In the genomic region with DNA sequence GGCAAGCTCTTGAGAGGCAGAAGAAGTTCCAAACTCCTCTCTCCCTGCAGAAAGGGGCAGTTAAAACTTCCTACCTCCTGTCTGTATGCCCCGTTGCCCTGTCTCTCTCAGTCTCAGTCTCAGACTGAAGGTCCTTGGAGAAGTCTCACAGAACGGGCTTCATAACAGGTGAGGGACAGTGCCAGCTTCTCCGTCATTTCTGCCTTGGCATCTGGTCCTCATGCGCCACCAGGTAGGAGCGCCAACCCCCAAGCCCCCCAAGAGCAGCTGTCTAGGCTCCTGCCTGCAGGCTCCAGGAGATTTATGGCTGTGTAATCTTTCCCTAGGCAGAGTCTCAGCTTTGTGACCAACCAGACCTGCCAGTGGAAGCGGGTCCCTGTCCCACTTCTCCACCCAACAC, we compare ENCODE assay signal across 14 mouse cellular contexts. TPM values are rescaled to one million over a fixed set of nuclear protein-coding genes. Genes with fewer than 3 reads are reported as not detected.
DNase-seq lines count a peak whose midpoint lies in the region; ATAC-seq lines count a peak whose summit lies in the region.
"Had no signal": no experiment of that assay in that cellular context is flagged by ENCODE, and none has a peak within 500 bp of the region (broad histone marks: within the 10 kb centered on the region; RNA-seq: fewer than 3 reads in every experiment).

No protein-coding gene starts in this region.

- H3K4me3 ChIP-seq in heart, embryonic 16.5 days (ENCODE audit: low read length): no peak overlapping the region
- H3K4me3 ChIP-seq in lung, embryonic 15.5 days: no peak overlapping the region
- no peak overlapping the region for H3K4me3 ChIP-seq in limb, embryonic 10.5 days
- no peak overlapping the region for H3K4me3 ChIP-seq in stomach, embryonic 15.5 days (replicated peaks)
- H3K4me3 ChIP-seq: embryonic facial prominence, embryonic 10.5 days; limb, embryonic 13.5 days had no signal

- 89% methylated on average over 6 of the region's 6 CpGs for WGBS in heart, embryonic 16.5 days
- WGBS in lung, embryonic 15.5 days: 89% methylated on average over 6 of the region's 6 CpGs
- 74% methylated on average over 6 of the region's 6 CpGs for WGBS in limb, embryonic 10.5 days
- WGBS in stomach, embryonic 15.5 days: 82% methylated on average over 6 of the region's 6 CpGs

- no peak for DNase-seq in heart, adult 9 months (ENCODE audit: low spot score in 2 of 2)
- no peak for DNase-seq in lung, postnatal 36 days
- DNase-seq in limb, embryonic 10.5 days (ENCODE audit: low spot score): no peak
- DNase-seq in spleen, postnatal 14 days (ENCODE audit: low spot score in 2 of 2): no peak
- DNase-seq: adrenal gland, postnatal 36 days; cerebellum, postnatal 14 days had no signal

- H3K9me3 ChIP-seq in heart, embryonic 16.5 days (replicated peaks; ENCODE audit: control insufficient read depth, low read length): no peaks in the 10 kb centered on the region
- no peaks in the 10 kb centered on the region for H3K9me3 ChIP-seq in lung, embryonic 15.5 days
- no peaks in the 10 kb centered on the region for H3K9me3 ChIP-seq in limb, embryonic 10.5 days (replicated peaks)
- no peaks in the 10 kb centered on the region for H3K9me3 ChIP-seq in stomach, embryonic 15.5 days
- H3K9me3 ChIP-seq: embryonic facial prominence, embryonic 10.5 days; limb, embryonic 13.5 days had no signal

- H3K27ac ChIP-seq in heart, embryonic 16.5 days (ENCODE audit: low read length): peak overlapping the region; percentile 58
- peak overlapping the region; percentile 89 for H3K27ac ChIP-seq in lung, embryonic 15.5 days
- peak overlapping the region; percentile 33; the same call in 1 of the 2 replicates for H3K27ac ChIP-seq in limb, embryonic 10.5 days
- peak overlapping the region; percentile 94 for H3K27ac ChIP-seq in stomach, embryonic 15.5 days
- H3K27ac ChIP-seq: embryonic facial prominence, embryonic 10.5 days; limb, embryonic 13.5 days had no signal

- H3K36me3 ChIP-seq in heart, embryonic 16.5 days (ENCODE audit: control insufficient read depth, insufficient read depth): no peaks in the 10 kb centered on the region
- H3K36me3 ChIP-seq in lung, embryonic 15.5 days: no peaks in the 10 kb centered on the region
- no peaks in the 10 kb centered on the region for H3K36me3 ChIP-seq in limb, embryonic 10.5 days
- no peaks in the 10 kb centered on the region for H3K36me3 ChIP-seq in stomach, embryonic 15.5 days
- H3K36me3 ChIP-seq: embryonic facial prominence, embryonic 10.5 days; limb, embryonic 13.5 days had no signal

- peak overlapping the region; percentile 27; the same call in 1 of the 2 replicates for H3K9ac ChIP-seq in heart, embryonic 16.5 days (ENCODE audit: low read length)
- H3K9ac ChIP-seq in lung, embryonic 15.5 days: no peak overlapping the region
- H3K9ac ChIP-seq in stomach, embryonic 15.5 days: no peak overlapping the region
- H3K9ac ChIP-seq: limb, embryonic 13.5 days had no signal

- no peak overlapping the region for H3K4me2 ChIP-seq in heart, embryonic 16.5 days (ENCODE audit: low read depth, low read length)
- H3K4me2 ChIP-seq in lung, embryonic 15.5 days: no peak overlapping the region
- H3K4me2 ChIP-seq in stomach, embryonic 15.5 days: no peak overlapping the region
- H3K4me2 ChIP-seq: limb, embryonic 13.5 days had no signal

- ATAC-seq in heart, embryonic 16.5 days (replicated peaks; ENCODE audit: extremely low read depth, insufficient read depth, low FRiP score): no peak
- ATAC-seq in lung, embryonic 15.5 days (ENCODE audit: borderline replicate concordance, extremely low read depth, low FRiP score, low TSS enrichment): no peak
- ATAC-seq in stomach, embryonic 15.5 days (ENCODE audit: insufficient read depth, low FRiP score, low read depth): no peak
- ATAC-seq: hindbrain, embryonic 16.5 days; midbrain, embryonic 16.5 days had no signal

- H3K27me3 ChIP-seq in heart, embryonic 16.5 days (ENCODE audit: control insufficient read depth, insufficient read depth, low read length): no peaks in the 10 kb centered on the region
- no peaks in the 10 kb centered on the region for H3K27me3 ChIP-seq in lung, embryonic 15.5 days
- H3K27me3 ChIP-seq in limb, embryonic 10.5 days (ENCODE audit: low read depth, poor library complexity, severe bottlenecking): peaks cover 47% of the 10 kb centered on the region; the same call in 1 of the 2 replicates
- H3K27me3 ChIP-seq in stomach, embryonic 15.5 days (replicated peaks): no peaks in the 10 kb centered on the region

- peaks cover 63% of the 10 kb centered on the region for H3K4me1 ChIP-seq in heart, embryonic 16.5 days (ENCODE audit: control insufficient read depth, insufficient read depth, low read length)
- peaks cover 72% of the 10 kb centered on the region for H3K4me1 ChIP-seq in lung, embryonic 15.5 days
- peaks cover 63% of the 10 kb centered on the region for H3K4me1 ChIP-seq in limb, embryonic 10.5 days
- H3K4me1 ChIP-seq in stomach, embryonic 15.5 days: peaks cover 65% of the 10 kb centered on the region

RNA-seq across cellular contexts. Expression of a gene that starts 58.8 kb away (rescaled TPM):
- 0.17 TPM in 1 of 2 replicates, not detected in the other for polyA plus RNA-seq in heart, embryonic 16.5 days (2015; fragmentation: Nextera tagmentation; extraction: Ambion mirVana)
- 0.16 TPM in 1 of 2 replicates, not detected in the other for polyA plus RNA-seq in lung, embryonic 15.5 days (2015; fragmentation: Nextera tagmentation; extraction: Ambion mirVana)
- not detected in 2 replicates for polyA plus RNA-seq in limb, embryonic 10.5 days (2016; fragmentation: Nextera tagmentation; extraction: Ambion mirVana)
- polyA plus RNA-seq in stomach, embryonic 15.5 days (2015; fragmentation: Nextera tagmentation; extraction: Ambion mirVana): 4.9 and 7.7 TPM in 2 replicates
- polyA plus RNA-seq: embryonic facial prominence, embryonic 10.5 days; hindbrain, embryonic 16.5 days; limb, embryonic 13.5 days; midbrain, embryonic 16.5 days; neural tube, embryonic 14.5 days had no signal

Comparison
In these comparisons a context has a peak if more than half of its experiments do, and no peak if none do; other contexts are left out.
1. H3K27ac ChIP-seq: peak in every context shown above with its lines; median percentile 94 in stomach, embryonic 15.5 days; 89 in lung, embryonic 15.5 days; 58 in heart, embryonic 16.5 days; 33 in limb, embryonic 10.5 days.